14 mouse cellular contexts compared by ENCODE assay signal in genomic region chr13:109627265-109627664, GRCm38 (mm10).
DNase-seq lines count a peak whose midpoint lies in the region.
"Had no signal": no experiment of that assay in that cellular context is flagged by ENCODE, and none has a peak within 500 bp of the region (broad histone marks: within the 10 kb centered on the region; RNA-seq: fewer than 3 reads in every experiment).

No protein-coding gene starts in this region.

- peak; percentile 30 to 41 for DNase-seq in cerebellum, adult 18-20 months
- no peak for DNase-seq in cerebellum, adult 8-10 months
- DNase-seq in brain, adult 2 months (ENCODE audit: low read depth, low spot score) = peak; percentile 63
- DNase-seq in cerebellum, adult 9-11 months = peak; percentile 32
- no peak for DNase-seq in retina, embryonic 14.5 days (ENCODE audit: low spot score)
- no peak for DNase-seq in left cerebral cortex, postnatal 14 days (ENCODE audit: low spot score in 2 of 2)
- DNase-seq: adrenal gland, postnatal 10 days; adrenal gland, postnatal 36 days; embryo, embryonic 11 days; gastrocnemius, postnatal 25 days; heart, adult 18-20 months; heart, postnatal 14 days; heart, postnatal 4 days; kidney, adult 2 months had no signal

- intact Hi-C loops in left cerebral cortex, postnatal 14 days (cut with DNase I) = no loop called here

Comparison
In these comparisons a context has a peak if more than half of its experiments do, and no peak if none do; other contexts are left out.
1. DNase-seq: peak in cerebellum, adult 18-20 months (2 of 2), brain, adult 2 months (single experiment) and cerebellum, adult 9-11 months (single experiment); none in cerebellum, adult 8-10 months (single experiment), retina, embryonic 14.5 days (single experiment) and left cerebral cortex, postnatal 14 days (0 of 2).